Mouse (Mus musculus): ENCODE measurements at regions not wholly inside any gene's neighbourhood (a gene's known extent, or its start where the extent isn't known, plus 50 kb on each side); places are given as distances from the start of the nearest gene placed in this dataset.
"Not testable (repeated sequence)": the region's sequence is repeated elsewhere in the genome, so short reads cannot be mapped to it uniquely, and the experiment has no call there.

- Histone ChIP-seq H3K4me1 (ENCODE audit: control insufficient read depth, insufficient read depth, insufficient read length, low read length) (no peaks in the 10 kb centered on the region), H3K27ac (replicated peaks; ENCODE audit: low read depth, low read length) (no peak overlapping the region), H3K4me3 (ENCODE audit: insufficient read depth, low read depth, low read length) (no peak overlapping the region)
These were observed 82.8 kb downstream of the Ddx11 start for GRCm38 (mm10) chr17:66206074-66206473.

- not testable (repeated sequence) for H3K27ac ChIP-seq (replicated peaks; ENCODE audit: low read depth, low read length); H3K4me3 ChIP-seq (ENCODE audit: insufficient read depth, low read depth, low read length); H3K4me1 ChIP-seq (ENCODE audit: control insufficient read depth, insufficient read depth, insufficient read length, low read length)
These were observed 84.6 kb downstream of the Ddx11 start for GRCm38 (mm10) chr17:66207653-66208497.

- not testable (repeated sequence) for H3K4me1 ChIP-seq (ENCODE audit: control insufficient read depth, insufficient read depth, insufficient read length, low read length); H3K4me3 ChIP-seq (ENCODE audit: insufficient read depth, low read depth, low read length); H3K27ac ChIP-seq (replicated peaks; ENCODE audit: low read depth, low read length)
These were observed 85.6 kb downstream of the Ddx11 start for GRCm38 (mm10) chr17:66208803-66209515.

- no peak overlapping the region for H3K4me3 ChIP-seq (ENCODE audit: insufficient read depth, low read depth, low read length)
- H3K27ac ChIP-seq (replicated peaks; ENCODE audit: low read depth, low read length), result no peak overlapping the region
- H3K4me1 ChIP-seq (ENCODE audit: control insufficient read depth, insufficient read depth, insufficient read length, low read length), result no peaks in the 10 kb centered on the region
These were observed 88.2 kb downstream of the Ddx11 start for GRCm38 (mm10) chr17:66211561-66211960.

GRCm38 (mm10) chr17:66212616-66213015, 89.3 kb downstream of the Ddx11 start:
- H3K4me3 ChIP-seq (ENCODE audit: insufficient read depth, low read depth, low read length), result no peak overlapping the region
- H3K4me1 ChIP-seq (ENCODE audit: control insufficient read depth, insufficient read depth, insufficient read length, low read length), result no peaks in the 10 kb centered on the region

GRCm38 (mm10) chr17:66218321-66218720, 95.0 kb downstream of the Ddx11 start:
- no peak overlapping the region for H3K27ac ChIP-seq (replicated peaks; ENCODE audit: low read depth, low read length)
- H3K4me1 ChIP-seq (ENCODE audit: control insufficient read depth, insufficient read depth, insufficient read length, low read length), result no peaks in the 10 kb centered on the region
- no peak overlapping the region for H3K4me3 ChIP-seq (ENCODE audit: insufficient read depth, low read depth, low read length)

More at GRCm38 (mm10) chr17:66212616-66213015, 89.3 kb downstream of the Ddx11 start:
- no peak overlapping the region for H3K27ac ChIP-seq (replicated peaks; ENCODE audit: low read depth, low read length)

- Histone ChIP-seq H3K4me3 (ENCODE audit: insufficient read depth, low read depth, low read length) (no peak overlapping the region), H3K27ac (replicated peaks; ENCODE audit: low read depth, low read length) (no peak overlapping the region), H3K4me1 (ENCODE audit: control insufficient read depth, insufficient read depth, insufficient read length, low read length) (no peaks in the 10 kb centered on the region)
These were observed 96.5 kb downstream of the Ddx11 start for GRCm38 (mm10) chr17:66219669-66220435.

GRCm38 (mm10) chr17:66221256-66221655, 97.9 kb downstream of the Ddx11 start:
- H3K4me3 ChIP-seq (ENCODE audit: insufficient read depth, low read depth, low read length), result no peak overlapping the region
- no peak overlapping the region for H3K27ac ChIP-seq (replicated peaks; ENCODE audit: low read depth, low read length)
- H3K4me1 ChIP-seq (ENCODE audit: control insufficient read depth, insufficient read depth, insufficient read length, low read length), result no peaks in the 10 kb centered on the region

GRCm38 (mm10) chr17:66223711-66224110, 100.4 kb downstream of the Ddx11 start:
- Histone ChIP-seq H3K4me3 (ENCODE audit: insufficient read depth, low read depth, low read length) (no peak overlapping the region), H3K27ac (replicated peaks; ENCODE audit: low read depth, low read length) (no peak overlapping the region), H3K4me1 (ENCODE audit: control insufficient read depth, insufficient read depth, insufficient read length, low read length) (no peaks in the 10 kb centered on the region)

- H3K4me3 ChIP-seq (ENCODE audit: insufficient read depth, low read depth, low read length), result no peak overlapping the region
- no peaks in the 10 kb centered on the region for H3K4me1 ChIP-seq (ENCODE audit: control insufficient read depth, insufficient read depth, insufficient read length, low read length)
- no peak overlapping the region for H3K27ac ChIP-seq (replicated peaks; ENCODE audit: low read depth, low read length)
These were observed 100.9 kb downstream of the Ddx11 start for GRCm38 (mm10) chr17:66224241-66224640.

GRCm38 (mm10) chr17:66232391-66232790, 109.1 kb downstream of the Ddx11 start:
- no peak overlapping the region for H3K4me3 ChIP-seq (ENCODE audit: insufficient read depth, low read depth, low read length)
- no peaks in the 10 kb centered on the region for H3K4me1 ChIP-seq (ENCODE audit: control insufficient read depth, insufficient read depth, insufficient read length, low read length)
- H3K27ac ChIP-seq (replicated peaks; ENCODE audit: low read depth, low read length), result no peak overlapping the region

GRCm38 (mm10) chr17:66232891-66233421, 109.6 kb downstream of the Ddx11 start:
- H3K27ac ChIP-seq (replicated peaks; ENCODE audit: low read depth, low read length), result no peak overlapping the region
- H3K4me3 ChIP-seq (ENCODE audit: insufficient read depth, low read depth, low read length), result no peak overlapping the region
- no peaks in the 10 kb centered on the region for H3K4me1 ChIP-seq (ENCODE audit: control insufficient read depth, insufficient read depth, insufficient read length, low read length)

- no peaks in the 10 kb centered on the region for H3K4me1 ChIP-seq (ENCODE audit: control insufficient read depth, insufficient read depth, insufficient read length, low read length)
- no peak overlapping the region for H3K4me3 ChIP-seq (ENCODE audit: insufficient read depth, low read depth, low read length)
- no peak overlapping the region for H3K27ac ChIP-seq (replicated peaks; ENCODE audit: low read depth, low read length)
These were observed 110.2 kb downstream of the Ddx11 start for GRCm38 (mm10) chr17:66233451-66233951.

GRCm38 (mm10) chr17:66234432-66234831, 111.1 kb downstream of the Ddx11 start:
- Histone ChIP-seq H3K4me1 (ENCODE audit: control insufficient read depth, insufficient read depth, insufficient read length, low read length) (no peaks in the 10 kb centered on the region), H3K27ac (replicated peaks; ENCODE audit: low read depth, low read length) (no peak overlapping the region)

More at GRCm38 (mm10) chr17:66234432-66234831, 111.1 kb downstream of the Ddx11 start:
- no peak overlapping the region for H3K4me3 ChIP-seq (ENCODE audit: insufficient read depth, low read depth, low read length)

Measured in brown adipose tissue, adult 24 weeks (tissue).